Mouse (Mus musculus) adrenal gland, postnatal 10 days (tissue): ENCODE data around the gene Olfr1098. TPM values are rescaled to one million over a fixed set of nuclear protein-coding genes. Genes with fewer than 3 reads are reported as not detected.

ENCODE experiments used
- DNase-seq: peaks from one replicate; pipeline ENCODE4 v3.0.0; 2021; ENCODE audit warnings: mixed read lengths
- long read RNA-seq, 2 experiments: library from polyadenylated mRNA; stranded (forward); transcript quantifications; one replicate each; pipeline ENCODE4 v2.0.0; 2021
- total RNA-seq, 2 experiments: library from RNA; stranded (reverse); gene quantifications; 2 replicates each; pipeline ENCODE4 v1.2.3; 2021

The Olfr1098 gene
- not detected for total RNA-seq
- long read RNA-seq, experiment 1: 0 reads
- long read RNA-seq, experiment 2: 0 reads

DNA sequence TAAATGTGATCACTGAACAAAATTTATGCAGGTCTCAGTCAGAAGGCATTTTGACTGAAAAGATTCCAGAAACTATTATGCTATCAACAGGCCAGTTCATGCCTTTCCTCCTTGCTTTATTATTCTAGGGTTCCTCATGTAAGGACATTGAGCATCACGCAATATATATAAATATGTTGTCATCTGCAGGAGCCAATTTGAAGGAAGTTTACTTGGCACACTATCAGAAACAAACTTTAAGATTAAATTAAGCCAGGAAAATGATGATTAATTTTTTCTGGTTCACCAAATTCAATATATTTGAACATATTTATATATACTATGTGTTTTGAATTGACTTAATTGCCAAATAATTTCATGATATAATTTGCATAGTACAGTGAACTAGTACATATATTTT, at the start of gene Olfr1098:
Olfr1098 (minus strand) TSS at position 101 of the 400 bp plus-strand sequence.
- DNase-seq: no peak

DNA sequence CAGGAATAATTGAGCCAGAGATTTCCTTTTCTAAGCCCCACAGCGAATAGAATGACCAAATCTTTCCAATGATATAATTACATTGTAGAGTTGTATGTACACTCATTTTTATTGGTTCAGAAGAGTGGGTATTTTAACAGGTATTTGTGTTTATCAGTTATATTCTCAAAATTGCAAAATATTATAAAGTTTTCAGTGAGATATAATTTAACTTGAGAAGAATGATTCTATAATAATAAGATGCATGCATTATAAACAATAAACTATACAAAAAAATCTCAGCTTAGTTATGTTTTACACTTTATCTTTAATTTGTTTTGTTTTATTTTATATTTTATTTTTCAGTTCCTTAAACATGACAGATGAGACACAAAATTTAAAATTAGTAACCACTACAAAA, 36.2 kb upstream of the Olfr1098 start, which contains the start of gene Olfr1099:
Olfr1099 (minus strand) TSS at position 101 of the 400 bp plus-strand sequence.
- no peak for DNase-seq

DNA sequence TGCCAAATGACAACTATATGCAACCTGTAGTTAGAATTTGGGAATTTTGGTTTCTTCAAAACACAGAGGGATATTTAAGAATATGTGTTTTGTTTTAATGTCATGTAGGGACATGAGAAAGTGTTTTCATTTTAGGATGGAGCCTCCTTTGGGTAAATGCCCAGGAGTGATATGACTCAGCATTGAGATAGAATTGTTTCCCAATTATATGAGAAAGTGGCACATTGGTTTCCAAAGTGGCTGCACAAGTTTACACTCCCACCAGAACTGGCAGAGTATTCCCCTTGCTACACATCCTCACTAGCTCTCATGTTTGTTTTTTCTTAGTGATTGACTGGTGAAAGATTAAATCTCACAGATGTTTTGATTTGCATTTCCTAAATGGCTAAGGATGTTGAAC, 2.2 kb upstream of the Olfr1098 start:
- DNase-seq: no peak

DNA sequence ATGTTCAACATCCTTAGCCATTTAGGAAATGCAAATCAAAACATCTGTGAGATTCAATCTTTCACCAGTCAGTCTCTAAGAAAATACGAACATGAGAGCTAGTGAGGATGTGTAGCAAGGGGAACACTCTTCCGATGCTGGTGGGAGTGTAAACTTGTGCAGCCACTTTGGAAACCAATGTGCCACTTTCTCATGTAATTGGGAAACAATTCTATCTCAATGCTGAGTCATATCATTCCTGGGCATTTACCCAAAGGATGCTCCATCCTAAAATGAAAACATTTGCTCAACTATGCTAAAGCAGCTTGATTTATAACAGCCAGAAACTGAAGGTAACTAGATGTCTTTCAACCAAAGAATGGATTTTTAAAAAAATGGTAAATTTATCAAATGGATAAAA, 18.7 kb downstream of the Olfr1098 start:
- DNase-seq: no peak

DNA sequence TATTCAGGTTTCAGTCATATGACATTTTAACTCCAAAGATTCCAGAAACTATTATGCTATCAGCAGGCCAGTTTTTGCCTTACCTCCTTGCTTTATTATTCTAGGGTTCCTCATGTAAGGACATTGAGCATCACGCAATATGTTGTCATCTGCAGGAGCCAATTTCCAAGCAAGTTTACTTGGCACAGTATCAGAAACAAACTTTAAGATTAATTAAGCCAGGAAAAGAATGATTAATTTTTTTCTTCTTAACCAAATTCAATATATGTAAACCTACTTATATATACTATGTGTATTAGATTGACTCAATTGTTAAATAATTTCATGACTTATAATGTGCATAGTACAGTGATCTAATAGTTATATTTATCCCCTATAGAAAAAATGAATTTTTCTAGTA, 32.2 kb downstream of the Olfr1098 start, which contains the start of gene Olfr1097:
Olfr1097 (minus strand) TSS at position 101 of the 400 bp plus-strand sequence.
- DNase-seq: no peak

DNA sequence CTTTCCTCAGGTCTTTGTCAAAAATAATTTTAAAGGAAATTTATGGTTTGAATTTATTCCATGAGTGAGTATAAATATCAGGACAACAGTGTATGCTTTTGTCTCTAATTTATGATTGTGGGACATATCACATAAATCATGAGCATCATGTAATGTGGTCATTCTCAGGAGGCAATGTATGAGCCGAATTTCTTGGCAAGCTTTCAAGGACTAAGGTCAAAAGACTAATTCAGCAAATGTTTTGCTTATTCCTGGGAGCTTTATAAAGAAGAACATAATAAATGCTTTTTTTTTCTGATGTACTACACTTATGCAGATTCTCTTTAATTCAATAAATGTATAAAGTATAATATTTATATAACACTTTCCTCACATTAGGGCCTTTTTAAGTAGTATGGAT, 49.6 kb downstream of the Olfr1098 start, which contains the start of gene Gm13723:
Gm13723 (minus strand) TSS at position 101 of the 400 bp plus-strand sequence.
- DNase-seq: no peak

Other genes with a start within 250 kb of the Olfr1098 start
- not detected for gene Olfr1086, start 244.5 kb downstream of the Olfr1098 start, total RNA-seq
- not detected for gene Olfr1087, start 226.2 kb downstream of the Olfr1098 start, total RNA-seq
- not detected for gene Olfr1089, start 190.8 kb downstream of the Olfr1098 start, total RNA-seq
- gene Olfr1090, start 165.6 kb downstream of the Olfr1098 start, total RNA-seq: not detected
- not detected for gene Olfr1093, start 142.1 kb downstream of the Olfr1098 start, total RNA-seq
- gene Olfr141, start 114.5 kb downstream of the Olfr1098 start, total RNA-seq: not detected
- gene Olfr1094, start 99.9 kb downstream of the Olfr1098 start, total RNA-seq: not detected
- gene Olfr1095, start 72.8 kb downstream of the Olfr1098 start, total RNA-seq: not detected
- gene Gm13723, start 49.7 kb downstream of the Olfr1098 start, total RNA-seq: not detected
- not detected for gene Olfr1097, start 32.3 kb downstream of the Olfr1098 start, total RNA-seq
- not detected for gene Olfr1099, start 36.1 kb upstream of the Olfr1098 start, total RNA-seq
- gene Olfr1100, start 55.4 kb upstream of the Olfr1098 start, total RNA-seq: not detected
- not detected for gene Olfr1101, start 66.7 kb upstream of the Olfr1098 start, total RNA-seq
- gene Olfr1102, start 73.9 kb upstream of the Olfr1098 start, total RNA-seq: not detected
- not detected for gene Olfr1104, start 102.5 kb upstream of the Olfr1098 start, total RNA-seq
- not detected for gene Olfr1105, start 112.0 kb upstream of the Olfr1098 start, total RNA-seq
- gene Olfr1106, start 127.7 kb upstream of the Olfr1098 start, total RNA-seq: not detected
- gene Olfr1107, start 151.3 kb upstream of the Olfr1098 start, total RNA-seq: not detected
- gene Olfr1109, start 171.5 kb upstream of the Olfr1098 start, total RNA-seq: not detected
- gene Olfr259, start 190.0 kb upstream of the Olfr1098 start, total RNA-seq: not detected
- gene Olfr1110, start 215.8 kb upstream of the Olfr1098 start, total RNA-seq: not detected
- gene Olfr1111, start 228.1 kb upstream of the Olfr1098 start, total RNA-seq: not detected